Mouse (Mus musculus): ENCODE results near the gene Katnbl1. TPM values are rescaled to one million over a fixed set of nuclear protein-coding genes. Genes with fewer than 3 reads are reported as not detected.
"Not testable (repeated sequence)": the region's sequence is repeated elsewhere in the genome, so short reads cannot be mapped to it uniquely, and the experiment has no call there.

Katnbl1 gene
- polyA plus RNA-seq, 1 experiment from 2014 or later = 33.9 TPM

DNA sequence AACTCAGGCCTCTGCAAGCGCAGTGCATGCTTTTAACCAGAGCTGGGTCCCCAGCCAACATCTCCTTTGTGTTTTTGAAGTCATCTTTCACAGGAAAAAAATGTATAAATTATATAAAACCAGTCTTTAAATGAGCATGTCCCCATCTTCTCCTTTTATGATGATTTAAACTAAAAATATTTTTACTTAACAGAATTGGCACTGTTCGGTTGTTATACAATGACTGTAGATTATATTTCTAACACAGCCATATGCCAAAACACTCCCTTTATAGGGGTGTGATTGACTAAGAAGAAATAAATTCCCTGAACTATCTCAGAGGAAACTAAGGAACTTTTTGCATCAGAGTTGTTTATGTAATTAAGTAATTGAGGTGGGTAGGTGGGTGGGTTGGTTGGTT is 53.5 kb downstream of the Katnbl1 start:
- Histone ChIP-seq H3K9me3 (ENCODE audit: control insufficient read depth, low read length) (no peaks in the 10 kb centered on the region), H3K27ac (ENCODE audit: low read length) (no peak overlapping the region), H3K9ac (ENCODE audit: low read depth, low read length) (no peak overlapping the region), H3K4me2 (ENCODE audit: low read depth, low read length) (no peak overlapping the region), H3K36me3 (ENCODE audit: control insufficient read depth, insufficient read depth, low read length) (no peaks in the 10 kb centered on the region), H3K4me1 (ENCODE audit: control insufficient read depth, insufficient read depth, low read length) (no peaks in the 10 kb centered on the region), H3K27me3 (replicated peaks; ENCODE audit: control insufficient read depth, insufficient read depth, low read length) (no peaks in the 10 kb centered on the region), H3K4me3 (ENCODE audit: low read length) (no peak overlapping the region)
- WGBS = 95% methylated on average over 2 of the region's 2 CpGs
- no peak for ATAC-seq

DNA sequence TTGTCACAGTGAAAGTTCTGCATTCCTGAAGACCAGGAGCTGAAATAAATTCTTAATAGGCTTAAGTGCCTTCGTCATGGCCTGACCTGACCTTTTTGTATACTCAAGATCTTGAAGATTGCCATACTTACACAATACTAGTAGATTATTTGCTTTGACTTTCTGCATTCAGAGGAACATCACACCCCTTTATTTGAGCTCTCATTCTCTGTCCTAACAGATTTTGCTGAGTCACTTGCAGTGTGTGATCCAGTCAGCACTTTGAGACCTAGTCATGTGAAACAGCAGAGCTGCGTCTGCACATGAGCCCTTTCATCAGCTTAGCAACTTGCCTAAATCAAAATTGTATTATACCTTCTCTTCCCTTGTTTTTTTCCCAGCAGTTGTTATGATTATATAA is 54.3 kb downstream of the Katnbl1 start:
- no peak overlapping the region for H3K9ac ChIP-seq (ENCODE audit: low read depth, low read length)
- no peaks in the 10 kb centered on the region for H3K9me3 ChIP-seq (ENCODE audit: control insufficient read depth, low read length)
- no peak overlapping the region for H3K4me2 ChIP-seq (ENCODE audit: low read depth, low read length)
- H3K27ac ChIP-seq (ENCODE audit: low read length) = no peak overlapping the region
- WGBS = 58% methylated on average over 2 of the region's 2 CpGs
- no peak overlapping the region for H3K4me3 ChIP-seq (ENCODE audit: low read length)
- no peaks in the 10 kb centered on the region for H3K4me1 ChIP-seq (ENCODE audit: control insufficient read depth, insufficient read depth, low read length)
- no peaks in the 10 kb centered on the region for H3K36me3 ChIP-seq (ENCODE audit: control insufficient read depth, insufficient read depth, low read length)
- ATAC-seq = no peak
- no peaks in the 10 kb centered on the region for H3K27me3 ChIP-seq (replicated peaks; ENCODE audit: control insufficient read depth, insufficient read depth, low read length)

DNA sequence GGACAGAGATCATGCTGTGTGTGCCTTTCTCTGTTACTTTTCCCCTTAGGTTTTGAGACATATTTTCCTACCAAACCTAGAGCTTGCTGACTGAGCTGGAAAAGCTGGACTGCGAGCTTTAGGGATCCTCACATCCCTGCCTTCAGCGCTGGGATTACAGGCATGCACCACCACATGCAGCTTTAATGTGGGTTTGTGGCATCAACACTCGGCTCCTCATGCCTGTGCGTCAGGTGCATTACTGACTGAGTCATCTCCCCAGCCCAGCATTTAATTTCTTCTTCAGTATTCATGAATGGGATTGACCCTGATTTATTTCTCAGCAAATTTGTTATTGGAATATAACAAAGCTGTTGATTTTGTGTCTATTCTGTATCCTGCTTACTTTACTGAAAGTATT is 57.3 kb downstream of the Katnbl1 start:
- Histone ChIP-seq H3K4me3 (ENCODE audit: low read length) (no peak overlapping the region), H3K9ac (ENCODE audit: low read depth, low read length) (no peak overlapping the region), H3K27me3 (replicated peaks; ENCODE audit: control insufficient read depth, insufficient read depth, low read length) (no peaks in the 10 kb centered on the region), H3K9me3 (ENCODE audit: control insufficient read depth, low read length) (no peaks in the 10 kb centered on the region), H3K36me3 (ENCODE audit: control insufficient read depth, insufficient read depth, low read length) (no peaks in the 10 kb centered on the region), H3K27ac (ENCODE audit: low read length) (no peak overlapping the region), H3K4me1 (ENCODE audit: control insufficient read depth, insufficient read depth, low read length) (no peaks in the 10 kb centered on the region), H3K4me2 (ENCODE audit: low read depth, low read length) (no peak overlapping the region)
- no peak for ATAC-seq
- 69% methylated on average over 4 of the region's 4 CpGs for WGBS

DNA sequence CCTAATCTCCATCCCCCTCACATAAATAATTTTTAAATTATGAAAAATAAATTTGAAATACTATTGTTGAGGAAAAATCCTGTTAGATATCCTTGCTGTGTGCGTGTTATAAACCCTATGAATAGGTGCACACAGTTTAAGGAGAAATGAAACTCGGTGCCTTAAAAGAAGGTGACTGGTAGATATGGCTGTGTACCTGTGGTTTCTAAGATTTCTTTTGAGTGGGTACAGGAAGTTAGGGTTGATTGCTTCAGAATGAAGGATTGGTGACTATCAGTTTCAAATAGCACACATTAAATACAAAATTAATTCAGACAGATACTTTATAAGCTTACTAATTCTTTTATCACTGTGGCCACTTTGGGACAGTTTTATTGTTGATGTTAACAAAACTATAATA is 58.6 kb downstream of the Katnbl1 start:
- Histone ChIP-seq H3K27ac (ENCODE audit: low read length) (no peak overlapping the region), H3K4me1 (ENCODE audit: control insufficient read depth, insufficient read depth, low read length) (no peaks in the 10 kb centered on the region), H3K36me3 (ENCODE audit: control insufficient read depth, insufficient read depth, low read length) (no peaks in the 10 kb centered on the region), H3K4me2 (ENCODE audit: low read depth, low read length) (no peak overlapping the region), H3K9me3 (ENCODE audit: control insufficient read depth, low read length) (no peaks in the 10 kb centered on the region), H3K9ac (ENCODE audit: low read depth, low read length) (no peak overlapping the region), H3K4me3 (ENCODE audit: low read length) (no peak overlapping the region), H3K27me3 (replicated peaks; ENCODE audit: control insufficient read depth, insufficient read depth, low read length) (no peaks in the 10 kb centered on the region)
- 81% methylated on average over 2 of the region's 2 CpGs for WGBS
- no peak for ATAC-seq

DNA sequence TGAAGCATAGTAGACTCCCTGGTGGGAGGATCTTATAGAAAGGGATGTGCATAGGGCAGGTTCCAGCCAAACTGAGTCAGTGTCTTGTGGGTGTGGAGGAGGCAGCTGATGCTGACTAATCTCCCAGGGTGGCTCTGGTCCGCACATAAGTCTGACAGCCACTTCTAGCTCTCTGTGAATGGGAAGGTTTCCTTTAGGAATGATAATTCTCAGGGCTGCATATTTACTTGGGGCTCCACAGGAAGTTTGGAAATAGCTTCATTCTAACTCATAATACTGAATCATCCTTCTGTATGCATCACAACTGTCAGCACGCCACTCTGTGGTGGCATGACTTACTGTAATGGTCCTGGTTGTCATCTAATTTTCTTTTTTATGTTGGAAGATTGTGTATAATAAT is 64.5 kb downstream of the Katnbl1 start:
- H3K9me3 ChIP-seq (ENCODE audit: control insufficient read depth, low read length) = no peaks in the 10 kb centered on the region
- H3K4me2 ChIP-seq (ENCODE audit: low read depth, low read length) = no peak overlapping the region
- ATAC-seq = no peak
- H3K4me1 ChIP-seq (ENCODE audit: control insufficient read depth, insufficient read depth, low read length) = no peaks in the 10 kb centered on the region
- H3K9ac ChIP-seq (ENCODE audit: low read depth, low read length) = no peak overlapping the region
- no peaks in the 10 kb centered on the region for H3K36me3 ChIP-seq (ENCODE audit: control insufficient read depth, insufficient read depth, low read length)
- no peaks in the 10 kb centered on the region for H3K27me3 ChIP-seq (replicated peaks; ENCODE audit: control insufficient read depth, insufficient read depth, low read length)
- no peak overlapping the region for H3K27ac ChIP-seq (ENCODE audit: low read length)
- H3K4me3 ChIP-seq (ENCODE audit: low read length) = no peak overlapping the region
- WGBS = 67% methylated on average over 2 of the region's 2 CpGs

DNA sequence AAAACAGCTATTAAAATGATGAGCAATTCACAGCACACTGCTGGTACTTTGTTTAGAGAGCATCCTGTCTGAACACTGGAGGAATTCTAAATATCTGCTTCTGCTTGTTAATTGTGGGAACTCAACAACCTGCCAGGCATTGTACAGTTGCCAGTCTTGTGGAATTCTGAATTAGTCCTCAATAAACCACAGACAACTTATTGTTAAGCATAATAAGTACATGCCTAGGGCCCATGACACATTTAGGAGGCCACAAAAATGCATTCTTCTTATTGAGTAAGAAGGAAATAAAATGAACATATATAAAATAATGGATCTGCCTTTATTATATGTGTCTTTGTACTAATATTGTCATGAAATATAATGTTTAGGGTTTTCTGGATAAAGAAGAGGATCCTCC is 66.5 kb downstream of the Katnbl1 start:
- no peaks in the 10 kb centered on the region for H3K4me1 ChIP-seq (ENCODE audit: control insufficient read depth, insufficient read depth, low read length)
- no peaks in the 10 kb centered on the region for H3K36me3 ChIP-seq (ENCODE audit: control insufficient read depth, insufficient read depth, low read length)
- no peak overlapping the region for H3K27ac ChIP-seq (ENCODE audit: low read length)
- no peak overlapping the region for H3K4me3 ChIP-seq (ENCODE audit: low read length)
- no peak for ATAC-seq
- H3K9ac ChIP-seq (ENCODE audit: low read depth, low read length) = no peak overlapping the region
- H3K27me3 ChIP-seq (replicated peaks; ENCODE audit: control insufficient read depth, insufficient read depth, low read length) = no peaks in the 10 kb centered on the region
- no peaks in the 10 kb centered on the region for H3K9me3 ChIP-seq (ENCODE audit: control insufficient read depth, low read length)
- no peak overlapping the region for H3K4me2 ChIP-seq (ENCODE audit: low read depth, low read length)

DNA sequence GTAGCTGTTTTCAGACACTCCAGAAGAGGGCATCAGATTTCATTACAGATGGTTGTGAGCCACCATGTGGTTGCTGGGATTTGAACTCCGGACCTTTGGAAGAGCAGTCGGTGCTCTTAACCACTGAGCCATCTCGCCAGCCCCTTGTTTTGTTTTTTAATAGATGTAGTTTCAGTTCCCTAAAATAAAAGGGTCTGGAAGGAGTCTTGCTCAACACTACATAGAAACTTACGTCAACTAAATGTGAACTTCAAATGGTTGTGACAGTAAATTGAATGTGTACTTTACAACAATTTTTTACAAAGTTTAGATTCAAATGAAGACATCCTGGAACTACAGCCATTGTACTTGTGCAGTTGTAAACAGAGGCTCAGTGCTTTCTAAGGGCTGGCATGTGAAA is 69.0 kb downstream of the Katnbl1 start:
- H3K4me3 ChIP-seq (ENCODE audit: low read length); ATAC-seq; H3K4me1 ChIP-seq (ENCODE audit: control insufficient read depth, insufficient read depth, low read length); H3K9me3 ChIP-seq (ENCODE audit: control insufficient read depth, low read length); H3K27ac ChIP-seq (ENCODE audit: low read length); H3K9ac ChIP-seq (ENCODE audit: low read depth, low read length); H3K4me2 ChIP-seq (ENCODE audit: low read depth, low read length); H3K27me3 ChIP-seq (replicated peaks; ENCODE audit: control insufficient read depth, insufficient read depth, low read length); H3K36me3 ChIP-seq (ENCODE audit: control insufficient read depth, insufficient read depth, low read length): not testable (repeated sequence)
- WGBS = 69% methylated on average over 4 of the region's 4 CpGs

DNA sequence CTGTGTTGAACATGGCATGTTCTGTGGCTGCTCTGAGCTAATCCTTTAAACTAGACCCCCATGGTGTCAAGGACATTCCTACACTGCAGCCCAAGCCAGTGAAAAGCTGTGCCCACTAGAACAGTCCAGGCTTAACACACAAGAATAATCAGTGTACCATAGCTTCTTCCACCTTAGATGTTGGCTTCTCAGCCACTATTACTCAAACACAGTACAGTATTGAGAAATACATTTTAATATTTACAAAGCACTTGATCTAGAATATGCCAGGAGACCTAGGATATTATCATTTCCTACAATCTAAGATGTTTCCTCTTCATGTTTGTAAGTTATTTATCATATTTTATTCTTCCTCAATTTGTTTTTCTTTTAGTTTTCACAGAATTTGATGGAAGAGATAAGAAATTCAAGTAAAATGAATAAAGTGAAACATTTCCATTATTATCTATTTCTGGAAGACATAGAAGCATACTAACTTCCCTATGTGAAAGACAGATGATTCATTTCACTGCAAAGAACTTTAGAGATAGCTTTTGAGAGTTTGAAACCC is 69.6 kb downstream of the Katnbl1 start:
- ATAC-seq = no peak
- Histone ChIP-seq H3K4me1 (ENCODE audit: control insufficient read depth, insufficient read depth, low read length) (no peaks in the 10 kb centered on the region), H3K4me3 (ENCODE audit: low read length) (no peak overlapping the region), H3K27me3 (replicated peaks; ENCODE audit: control insufficient read depth, insufficient read depth, low read length) (no peaks in the 10 kb centered on the region), H3K9ac (ENCODE audit: low read depth, low read length) (no peak overlapping the region), H3K9me3 (ENCODE audit: control insufficient read depth, low read length) (no peaks in the 10 kb centered on the region), H3K27ac (ENCODE audit: low read length) (no peak overlapping the region), H3K4me2 (ENCODE audit: low read depth, low read length) (no peak overlapping the region), H3K36me3 (ENCODE audit: control insufficient read depth, insufficient read depth, low read length) (no peaks in the 10 kb centered on the region)

DNA sequence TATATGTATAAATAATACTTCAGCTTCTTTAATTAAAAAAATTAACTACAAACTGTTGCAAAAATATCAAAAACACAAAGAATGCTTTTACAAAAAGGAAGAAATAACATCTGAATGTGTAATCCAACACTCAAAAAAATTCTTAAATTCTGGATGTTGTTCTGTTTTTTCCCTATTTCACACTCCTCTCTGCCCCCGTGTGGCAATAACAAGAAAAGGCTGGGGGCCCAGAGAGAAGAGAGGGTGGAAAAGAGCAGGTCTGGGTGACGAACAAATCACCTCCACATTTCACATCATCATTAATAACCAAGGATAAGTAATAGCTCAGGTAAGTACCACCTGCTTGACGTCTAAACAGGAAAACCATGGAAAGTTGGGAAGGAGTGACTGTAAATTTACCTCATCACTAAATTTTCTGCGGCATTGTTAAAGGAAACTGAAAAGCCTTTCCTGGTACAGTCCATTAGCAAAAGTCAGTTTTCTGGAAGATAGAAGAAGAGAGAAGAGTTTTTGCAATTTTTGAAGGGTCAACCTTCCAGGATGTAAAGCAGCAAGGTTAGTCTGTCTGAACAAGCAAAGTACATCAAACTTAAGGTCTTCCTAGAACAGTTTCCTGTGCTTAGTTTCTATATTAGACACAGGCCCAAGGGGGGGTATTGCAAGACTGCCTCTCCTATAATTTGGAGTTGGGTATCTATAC is 70.7 kb downstream of the Katnbl1 start:
- Histone ChIP-seq H3K4me3 (ENCODE audit: low read length) (no peak overlapping the region), H3K4me1 (ENCODE audit: control insufficient read depth, insufficient read depth, low read length) (no peaks in the 10 kb centered on the region), H3K4me2 (ENCODE audit: low read depth, low read length) (no peak overlapping the region), H3K9me3 (ENCODE audit: control insufficient read depth, low read length) (no peaks in the 10 kb centered on the region), H3K27me3 (replicated peaks; ENCODE audit: control insufficient read depth, insufficient read depth, low read length) (no peaks in the 10 kb centered on the region), H3K9ac (ENCODE audit: low read depth, low read length) (no peak overlapping the region), H3K36me3 (ENCODE audit: control insufficient read depth, insufficient read depth, low read length) (no peaks in the 10 kb centered on the region), H3K27ac (ENCODE audit: low read length) (no peak overlapping the region)
- ATAC-seq = no peak
- WGBS = 32% methylated on average over 4 of the region's 4 CpGs

DNA sequence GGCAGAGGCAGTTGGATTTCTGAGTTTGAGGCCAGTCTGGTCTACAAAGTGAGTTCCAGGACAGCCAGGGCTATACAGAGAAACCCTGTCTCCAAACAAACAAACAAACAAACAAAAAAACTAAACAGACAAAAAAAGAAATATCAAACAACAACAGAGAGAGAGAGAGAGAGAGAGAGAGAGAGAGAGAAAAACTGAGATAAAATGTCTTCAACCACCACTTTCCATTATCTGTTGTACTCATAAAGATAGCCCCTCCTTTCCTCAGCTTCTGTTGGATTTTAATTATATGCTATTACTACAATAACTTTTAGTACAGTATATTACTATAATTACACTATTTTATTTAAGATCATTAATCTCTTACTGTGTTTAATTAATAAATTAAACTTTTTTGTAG is 73.5 kb downstream of the Katnbl1 start:
- H3K4me2 ChIP-seq (ENCODE audit: low read depth, low read length); ATAC-seq; H3K9me3 ChIP-seq (ENCODE audit: control insufficient read depth, low read length); H3K4me1 ChIP-seq (ENCODE audit: control insufficient read depth, insufficient read depth, low read length); H3K27me3 ChIP-seq (replicated peaks; ENCODE audit: control insufficient read depth, insufficient read depth, low read length); H3K9ac ChIP-seq (ENCODE audit: low read depth, low read length); H3K27ac ChIP-seq (ENCODE audit: low read length); H3K4me3 ChIP-seq (ENCODE audit: low read length); H3K36me3 ChIP-seq (ENCODE audit: control insufficient read depth, insufficient read depth, low read length): not testable (repeated sequence)
